Mouse (Mus musculus): ENCODE measurements around the gene Lmbr1. TPM values are rescaled to one million over a fixed set of nuclear protein-coding genes. Genes with fewer than 3 reads are reported as not detected.

Gene Lmbr1
- polyA plus RNA-seq, 1 experiment = 2.1 TPM

Other genes starting within 250 kb of the Lmbr1 start
- 6.1 and 7.1 TPM in 2 replicates for gene Rnf32, start 182.4 kb downstream of the Lmbr1 start, polyA plus RNA-seq (2012; rRNA removed)
- gene Nom1, start 56.3 kb upstream of the Lmbr1 start, polyA plus RNA-seq (2012; rRNA removed) = 6.6 and 6.7 TPM in 2 replicates
- gene Mnx1, start 100.1 kb upstream of the Lmbr1 start, polyA plus RNA-seq (2012; rRNA removed) = 0.81 and 1.2 TPM in 2 replicates
- 12.2 and 14.0 TPM in 2 replicates for gene Ube3c, start 190.9 kb upstream of the Lmbr1 start, polyA plus RNA-seq (2012; rRNA removed)

All from large intestine, adult 2 months (tissue).